ENCODE assay signal across 13 mouse cellular contexts in genomic region chr6:85653244-85653643, GRCm38 (mm10). TPM values are rescaled to one million over a fixed set of nuclear protein-coding genes. Genes with fewer than 3 reads are reported as not detected.
DNase-seq lines count a peak whose midpoint lies in the region; ATAC-seq and TF ChIP-seq lines count a peak whose summit lies in the region.
"Had no signal": no experiment of that assay in that cellular context is flagged by ENCODE, and none has a peak within 500 bp of the region (broad histone marks: within the 10 kb centered on the region; RNA-seq: fewer than 3 reads in every experiment).

No protein-coding gene starts in this region.

- no peaks in the 10 kb centered on the region for H3K27me3 ChIP-seq in liver, embryonic 14.5 days (ENCODE audit: control insufficient read depth, insufficient read depth, low read length)
- no peaks in the 10 kb centered on the region for H3K27me3 ChIP-seq in liver, embryonic 11.5 days (replicated peaks; ENCODE audit: control insufficient read depth, insufficient read depth, low read length)
- H3K27me3 ChIP-seq in forebrain, embryonic 12.5 days, result no peaks in the 10 kb centered on the region
- H3K27me3 ChIP-seq: heart, embryonic 15.5 days had no signal

- H3K4me3 ChIP-seq in liver, embryonic 14.5 days (ENCODE audit: insufficient read depth in 1 of 2, low read depth in 2 of 2, low read length in 2 of 2), result no peak overlapping the region
- H3K4me3 ChIP-seq in liver, embryonic 11.5 days (ENCODE audit: low read depth, low read length), result no peak overlapping the region
- H3K4me3 ChIP-seq in forebrain, embryonic 12.5 days (replicated peaks), result no peak overlapping the region
- H3K4me3 ChIP-seq: erythroblast, embryonic 14.5 days; heart, embryonic 15.5 days had no signal

- no peak overlapping the region for H3K4me2 ChIP-seq in liver, embryonic 14.5 days (ENCODE audit: low read depth)
- no peak overlapping the region for H3K4me2 ChIP-seq in liver, embryonic 11.5 days
- no peak overlapping the region for H3K4me2 ChIP-seq in forebrain, embryonic 12.5 days
- H3K4me2 ChIP-seq: heart, embryonic 15.5 days had no signal

- H3K9me3 ChIP-seq in liver, embryonic 14.5 days (ENCODE audit: control insufficient read depth, low read length), result no peaks in the 10 kb centered on the region
- no peaks in the 10 kb centered on the region for H3K9me3 ChIP-seq in liver, embryonic 11.5 days (ENCODE audit: control insufficient read depth, low read length)
- no peaks in the 10 kb centered on the region for H3K9me3 ChIP-seq in forebrain, embryonic 12.5 days
- H3K9me3 ChIP-seq: heart, embryonic 15.5 days had no signal

- DNase-seq in embryo, embryonic 10 days (ENCODE audit: low spot score), result peak; percentile 22
- no peak for DNase-seq in embryo, embryonic 10.5 days (ENCODE audit: low spot score)
- DNase-seq in liver, embryonic 14.5 days (ENCODE audit: low read depth in 3 of 3, low spot score in 3 of 3), result peak in 1 of 3 experiments; percentile 0
- no peak for DNase-seq in liver, embryonic 11.5 days (ENCODE audit: low spot score)
- peak; percentile 16 for DNase-seq in CD4-positive helper T cell, adult 2 months (ENCODE audit: low read depth, low spot score)
- DNase-seq in c-Kit-positive CD71-positive TER-119-positive erythroid progenitor cells, embryonic 14.5 days (ENCODE audit: low spot score), result peak; percentile 10
- DNase-seq in layer of hippocampus, adult 9-10 months (ENCODE audit: low spot score), result no peak
- DNase-seq: adrenal gland, postnatal 14 days had no signal

- WGBS in liver, embryonic 14.5 days (ENCODE audit: insufficient replicate concordance), result 77% methylated on average over 2 of the region's 2 CpGs
- WGBS in liver, embryonic 11.5 days, result 87% methylated on average over 2 of the region's 2 CpGs
- 95% methylated on average over 2 of the region's 2 CpGs for WGBS in forebrain, embryonic 12.5 days

- H3K36me3 ChIP-seq in liver, embryonic 14.5 days (replicated peaks; ENCODE audit: control insufficient read depth, insufficient read depth, low read depth), result no peaks in the 10 kb centered on the region; the same call in 1 of the 2 replicates
- H3K36me3 ChIP-seq in liver, embryonic 11.5 days (ENCODE audit: control insufficient read depth, insufficient read depth, low read length), result 0 out of 2 replicates have a peak, but pooled peaks cover 2% of the 10 kb centered on the region
- H3K36me3 ChIP-seq in forebrain, embryonic 12.5 days (replicated peaks), result peaks cover 26% of the 10 kb centered on the region

- no peaks in the 10 kb centered on the region for H3K4me1 ChIP-seq in liver, embryonic 14.5 days (replicated peaks; ENCODE audit: control insufficient read depth in 2 of 2, insufficient read depth in 2 of 2, low read length in 1 of 2)
- H3K4me1 ChIP-seq in liver, embryonic 11.5 days (replicated peaks; ENCODE audit: control insufficient read depth, insufficient read depth, low read length), result no peaks in the 10 kb centered on the region
- no peaks in the 10 kb centered on the region for H3K4me1 ChIP-seq in forebrain, embryonic 12.5 days
- H3K4me1 ChIP-seq: heart, embryonic 15.5 days had no signal

- H3K27ac ChIP-seq in liver, embryonic 14.5 days, result no peak overlapping the region
- H3K27ac ChIP-seq in liver, embryonic 11.5 days (ENCODE audit: low read depth, low read length), result no peak overlapping the region
- no peak overlapping the region for H3K27ac ChIP-seq in forebrain, embryonic 12.5 days
- H3K27ac ChIP-seq: heart, embryonic 15.5 days had no signal

- TF ChIP-seq CTCF in liver, embryonic 14.5 days (IDR thresholded peaks at IDR 0.05; ENCODE audit: low read depth), result peak; percentile 31; the same call in 1 of the 2 replicates

- TF ChIP-seq EP300 in liver, embryonic 14.5 days (IDR thresholded peaks at IDR 0.05; ENCODE audit: low read depth), result no peak

- no peak for ATAC-seq in liver, embryonic 14.5 days (ENCODE audit: insufficient read depth)
- no peak for ATAC-seq in liver, embryonic 11.5 days (replicated peaks; ENCODE audit: low FRiP score)
- no peak for ATAC-seq in forebrain, embryonic 12.5 days (ENCODE audit: low FRiP score)

- H3K9ac ChIP-seq in liver, embryonic 14.5 days (replicated peaks), result no peak overlapping the region
- no peak overlapping the region for H3K9ac ChIP-seq in liver, embryonic 11.5 days (ENCODE audit: low read depth, low read length)
- H3K9ac ChIP-seq in forebrain, embryonic 12.5 days, result no peak overlapping the region
- H3K9ac ChIP-seq: heart, embryonic 15.5 days had no signal

RNA-seq across cellular contexts. Expression of gene Nat8f7, which starts 59.8 kb away (rescaled TPM):
- not detected in 2 replicates for polyA plus RNA-seq in liver, embryonic 14.5 days (2012; rRNA removed)
- not detected in 2 replicates for polyA plus RNA-seq in liver, embryonic 14.5 days (2014; fragmentation: Nextera tagmentation; extraction: Ambion mirVana)
- polyA plus RNA-seq in liver, embryonic 11.5 days (2014; fragmentation: Nextera tagmentation; extraction: Ambion mirVana), result not detected in 2 replicates
- not detected in 2 replicates for polyA plus RNA-seq in forebrain, embryonic 12.5 days (2016; fragmentation: Nextera tagmentation; extraction: Ambion mirVana)
- polyA plus RNA-seq: erythroblast, embryonic 14.5 days; heart, embryonic 15.5 days; intestine, embryonic 14.5 days; liver, embryonic 16.5 days had no signal

Comparison
In these comparisons a context has a peak if more than half of its experiments do, and no peak if none do; other contexts are left out.
1. DNase-seq: peak in embryo, embryonic 10 days (single experiment), CD4-positive helper T cell, adult 2 months (single experiment) and c-Kit-positive CD71-positive TER-119-positive erythroid progenitor cells, embryonic 14.5 days (single experiment); none in embryo, embryonic 10.5 days (single experiment), liver, embryonic 11.5 days (single experiment) and layer of hippocampus, adult 9-10 months (single experiment).